Mouse (Mus musculus): ENCODE data around the gene Arhgap45. TPM values are rescaled to one million over a fixed set of nuclear protein-coding genes. Genes with fewer than 3 reads are reported as not detected.

Arhgap45 gene
- polyA plus RNA-seq, 1 experiment from 2014 or later, result 7.7 TPM

GRCm38 (mm10) chr10:79984195-79984816 is 32.1 kb upstream of the Arhgap45 start, which contains the start of gene Tmem259:
Tmem259 (minus strand) TSS chr10:79984330.
- peak within 1 kb of the TSS; percentile 91 for H3K27ac ChIP-seq (ENCODE audit: low read depth, low read length)
- peak within 1 kb of the TSS; percentile 88 for H3K4me2 ChIP-seq (replicated peaks; ENCODE audit: low read depth, low read length)
- H3K4me1 ChIP-seq (ENCODE audit: control insufficient read depth, insufficient read depth, low read length), result peaks cover 30% of the 10 kb centered on the region
- H3K9me3 ChIP-seq (ENCODE audit: control insufficient read depth, low read length), result no peaks in the 10 kb centered on the region
- under 1% methylated on average over 39 of the region's 49 CpGs for WGBS
- peaks cover 10% of the 10 kb centered on the region for H3K36me3 ChIP-seq (ENCODE audit: control insufficient read depth, insufficient read depth, low read length)
- ATAC-seq (ENCODE audit: low FRiP score, low TSS enrichment), result peak; percentile 71
- peak within 1 kb of the TSS; percentile 62 for H3K4me3 ChIP-seq (ENCODE audit: low read length)
- no peaks in the 10 kb centered on the region for H3K27me3 ChIP-seq (ENCODE audit: control insufficient read depth, insufficient read depth, low read length)
- peak within 1 kb of the TSS; percentile 89 for H3K9ac ChIP-seq (ENCODE audit: low read depth, low read length)

- peaks cover 36% of the 10 kb centered on the region for H3K4me1 ChIP-seq (ENCODE audit: control insufficient read depth, insufficient read depth, low read length)
- peak; percentile 92 for ATAC-seq (ENCODE audit: low FRiP score, low TSS enrichment)
- H3K27me3 ChIP-seq (ENCODE audit: control insufficient read depth, insufficient read depth, low read length), result no peaks in the 10 kb centered on the region
- H3K9ac ChIP-seq (ENCODE audit: low read depth, low read length), result peak overlapping the region; percentile 89
- WGBS, result under 1% methylated on average over 22 of the region's 22 CpGs
- H3K27ac ChIP-seq (ENCODE audit: low read depth, low read length), result peak overlapping the region; percentile 91
- H3K36me3 ChIP-seq (ENCODE audit: control insufficient read depth, insufficient read depth, low read length), result peaks cover 7% of the 10 kb centered on the region
- peak overlapping the region; percentile 88 for H3K4me2 ChIP-seq (replicated peaks; ENCODE audit: low read depth, low read length)
- H3K9me3 ChIP-seq (ENCODE audit: control insufficient read depth, low read length), result no peaks in the 10 kb centered on the region
- H3K4me3 ChIP-seq (ENCODE audit: low read length), result peak overlapping the region; percentile 62
Measured at GRCm38 (mm10) chr10:79984871-79985270, 31.6 kb upstream of the Arhgap45 start.

- ATAC-seq (ENCODE audit: low FRiP score, low TSS enrichment), result no peak
- peak overlapping the region; percentile 53 for H3K9ac ChIP-seq (ENCODE audit: low read depth, low read length)
Measured at GRCm38 (mm10) chr10:79985334-79986231, 30.9 kb upstream of the Arhgap45 start.

GRCm38 (mm10) chr10:79986232-79986878 is 30.1 kb upstream of the Arhgap45 start:
- H3K4me2 ChIP-seq (replicated peaks; ENCODE audit: low read depth, low read length), result peak overlapping the region; percentile 88
- peak overlapping the region; percentile 91 for H3K27ac ChIP-seq (ENCODE audit: low read depth, low read length)
- peaks cover 8% of the 10 kb centered on the region; the same call in 1 of the 2 replicates for H3K36me3 ChIP-seq (ENCODE audit: control insufficient read depth, insufficient read depth, low read length)
- ATAC-seq (ENCODE audit: low FRiP score, low TSS enrichment), result no peak
- WGBS, result 42% methylated on average over 6 of the region's 6 CpGs
- peak overlapping the region; percentile 62 for H3K4me3 ChIP-seq (ENCODE audit: low read length)
- H3K9ac ChIP-seq (ENCODE audit: low read depth, low read length), result peak overlapping the region; percentile 24; the same call in 1 of the 2 replicates
- H3K4me1 ChIP-seq (ENCODE audit: control insufficient read depth, insufficient read depth, low read length), result peaks cover 38% of the 10 kb centered on the region
- no peaks in the 10 kb centered on the region for H3K27me3 ChIP-seq (ENCODE audit: control insufficient read depth, insufficient read depth, low read length)
- H3K9me3 ChIP-seq (ENCODE audit: control insufficient read depth, low read length), result peaks cover 5% of the 10 kb centered on the region; the same call in 1 of the 2 replicates

More at GRCm38 (mm10) chr10:79985334-79986231, 30.9 kb upstream of the Arhgap45 start:
- peak overlapping the region; percentile 88 for H3K4me2 ChIP-seq (replicated peaks; ENCODE audit: low read depth, low read length)
- WGBS, result 5% methylated on average over 35 of the region's 35 CpGs
- no peaks in the 10 kb centered on the region for H3K9me3 ChIP-seq (ENCODE audit: control insufficient read depth, low read length)
- no peaks in the 10 kb centered on the region for H3K27me3 ChIP-seq (ENCODE audit: control insufficient read depth, insufficient read depth, low read length)
- H3K27ac ChIP-seq (ENCODE audit: low read depth, low read length), result peak overlapping the region; percentile 91
- H3K4me3 ChIP-seq (ENCODE audit: low read length), result peak overlapping the region; percentile 62
- peaks cover 4% of the 10 kb centered on the region; the same call in 1 of the 2 replicates for H3K36me3 ChIP-seq (ENCODE audit: control insufficient read depth, insufficient read depth, low read length)
- H3K4me1 ChIP-seq (ENCODE audit: control insufficient read depth, insufficient read depth, low read length), result peaks cover 38% of the 10 kb centered on the region

GRCm38 (mm10) chr10:79986963-79987362 is 29.5 kb upstream of the Arhgap45 start:
- Histone ChIP-seq H3K9ac (ENCODE audit: low read depth, low read length) (no peak overlapping the region; the same call in 1 of the 2 replicates), H3K27ac (ENCODE audit: low read depth, low read length) (peak overlapping the region; percentile 48), H3K27me3 (ENCODE audit: control insufficient read depth, insufficient read depth, low read length) (no peaks in the 10 kb centered on the region), H3K4me1 (ENCODE audit: control insufficient read depth, insufficient read depth, low read length) (peaks cover 38% of the 10 kb centered on the region), H3K36me3 (ENCODE audit: control insufficient read depth, insufficient read depth, low read length) (peaks cover 13% of the 10 kb centered on the region), H3K4me3 (ENCODE audit: low read length) (no peak overlapping the region; the same call in 1 of the 2 replicates), H3K9me3 (ENCODE audit: control insufficient read depth, low read length) (peaks cover 9% of the 10 kb centered on the region; the same call in 1 of the 2 replicates), H3K4me2 (replicated peaks; ENCODE audit: low read depth, low read length) (peak overlapping the region; percentile 59; the same call in 1 of the 2 replicates)
- no peak for ATAC-seq (ENCODE audit: low FRiP score, low TSS enrichment)
- 3% methylated on average over 11 of the region's 11 CpGs for WGBS

- Histone ChIP-seq H3K9me3 (ENCODE audit: control insufficient read depth, low read length) (peaks cover 9% of the 10 kb centered on the region; the same call in 1 of the 2 replicates), H3K36me3 (ENCODE audit: control insufficient read depth, insufficient read depth, low read length) (peaks cover 22% of the 10 kb centered on the region), H3K4me2 (replicated peaks; ENCODE audit: low read depth, low read length) (peak overlapping the region; percentile 59), H3K4me1 (ENCODE audit: control insufficient read depth, insufficient read depth, low read length) (peaks cover 32% of the 10 kb centered on the region), H3K27me3 (ENCODE audit: control insufficient read depth, insufficient read depth, low read length) (no peaks in the 10 kb centered on the region), H3K27ac (ENCODE audit: low read depth, low read length) (peak overlapping the region; percentile 84), H3K4me3 (ENCODE audit: low read length) (peak overlapping the region; percentile 52), H3K9ac (ENCODE audit: low read depth, low read length) (peak overlapping the region; percentile 64)
- no peak for ATAC-seq (ENCODE audit: low FRiP score, low TSS enrichment)
- 10% methylated on average over 27 of the region's 27 CpGs for WGBS
Measured at GRCm38 (mm10) chr10:79987771-79988505, 28.5 kb upstream of the Arhgap45 start.

GRCm38 (mm10) chr10:79988506-79989271 is 27.8 kb upstream of the Arhgap45 start, which contains the start of gene Cnn2:
Cnn2 (plus strand) TSS chr10:79988584.
- Histone ChIP-seq H3K4me3 (ENCODE audit: low read length) (peak within 1 kb of the TSS; percentile 52), H3K4me1 (ENCODE audit: control insufficient read depth, insufficient read depth, low read length) (peaks cover 25% of the 10 kb centered on the region), H3K9me3 (ENCODE audit: control insufficient read depth, low read length) (peaks cover 9% of the 10 kb centered on the region; the same call in 1 of the 2 replicates), H3K27ac (ENCODE audit: low read depth, low read length) (peak within 1 kb of the TSS; percentile 84), H3K36me3 (ENCODE audit: control insufficient read depth, insufficient read depth, low read length) (peaks cover 30% of the 10 kb centered on the region), H3K27me3 (ENCODE audit: control insufficient read depth, insufficient read depth, low read length) (no peaks in the 10 kb centered on the region), H3K4me2 (replicated peaks; ENCODE audit: low read depth, low read length) (peak within 1 kb of the TSS; percentile 59), H3K9ac (ENCODE audit: low read depth, low read length) (peak within 1 kb of the TSS; percentile 64)
- ATAC-seq (ENCODE audit: low FRiP score, low TSS enrichment), result peak; percentile 2; the same call in 1 of the 2 replicates
- under 1% methylated on average over 59 of the region's 59 CpGs for WGBS

Data from kidney, embryonic 14.5 days (tissue).